Mouse (Mus musculus) cerebellum, adult 2 months (tissue): ENCODE data around the gene Ikzf1. TPM values are rescaled to one million over a fixed set of nuclear protein-coding genes. Genes with fewer than 3 reads are reported as not detected.

Experiments
- DNase-seq, 2 experiments: peaks; one replicate each; pipeline ENCODE4 v3.0.0; 2021
- H3K27ac ChIP-seq: fragments of 200-500 bp; 2 replicates; pipeline ENCODE4 v1.5.1; 2012; ENCODE audit warnings: low read length, control low read depth, inconsistent platforms; ENCODE audit not compliant: insufficient read depth
- H3K27me3 ChIP-seq: fragments of 200-500 bp; 2 replicates; pipeline ENCODE4 v1.6.1; 2012; ENCODE audit warnings: inconsistent platforms, mild to moderate bottlenecking, low read length, moderate library complexity; ENCODE audit not compliant: control insufficient read depth, insufficient read depth
- H3K4me1 ChIP-seq: fragments of 200-500 bp; 2 replicates; pipeline ENCODE4 v1.6.1; 2011; ENCODE audit warnings: low read length; ENCODE audit not compliant: control insufficient read depth, insufficient read depth
- H3K4me3 ChIP-seq: fragments of 200-500 bp; replicated peaks from 2 replicates; pipeline ENCODE3; 2011; ENCODE audit warnings: mild to moderate bottlenecking, low read depth, low read length, control low read depth; ENCODE audit not compliant: insufficient read depth
- CTCF ChIP-seq: fragments of 200-500 bp; IDR thresholded peaks from 2 replicates; pipeline ENCODE4 v1.5.1; 2011; ENCODE audit warnings: low read depth, mild to moderate bottlenecking, control low read depth, low read length, moderate library complexity, borderline replicate concordance; ENCODE audit not compliant: insufficient read depth
- POLR2A ChIP-seq: fragments of 200-500 bp; IDR thresholded peaks from 2 replicates; pipeline ENCODE4 v1.6.1; 2011; ENCODE audit warnings: low read length, control low read depth, borderline replicate concordance; ENCODE audit not compliant: insufficient read depth
- WGBS: fragments of 180-500 bp; shearing (Covaris S2); methylation state at CpG from one replicate; pipeline ENCODE4 v1.1.7; 2018; 5-methylcytosine and 5-hydroxymethylcytosine counted together
- polyA plus RNA-seq: library from polyadenylated mRNA; depleted of rRNA; stranded (reverse); fragments of >200 nt; gene quantifications from 2 replicates; pipeline ENCODE4 v1.2.3, GENCODE M21; 2012

Ikzf1 gene
- polyA plus RNA-seq, 1 experiment = 0.82 TPM

- peak; percentile 50 to 62 for DNase-seq
- Histone ChIP-seq H3K4me1 (no peaks in the 10 kb centered on the region), H3K4me3 (no peak overlapping the region), H3K27me3 (no peaks in the 10 kb centered on the region), H3K27ac (no peak overlapping the region)
- TF ChIP-seq CTCF = peak; percentile 50
- no peak for TF ChIP-seq POLR2A
- 1% methylated on average over 8 of the region's 8 CpGs for WGBS
These were observed 103.7 kb downstream of the Ikzf1 start for GRCm38 (mm10) chr11:11788521-11788974.

- H3K4me1 ChIP-seq = no peaks in the 10 kb centered on the region
- H3K27ac ChIP-seq = no peak overlapping the region
- TF ChIP-seq CTCF = no peak
- TF ChIP-seq POLR2A = no peak
- WGBS = 87% methylated on average over 1 of the region's 1 CpGs
- no peak overlapping the region for H3K4me3 ChIP-seq
- no peak for DNase-seq
- no peaks in the 10 kb centered on the region; the same call in 1 of the 2 replicates for H3K27me3 ChIP-seq
These were observed 109.8 kb downstream of the Ikzf1 start for GRCm38 (mm10) chr11:11794626-11795025.

- 100% methylated on average over 1 of the region's 1 CpGs for WGBS
- Histone ChIP-seq H3K4me3 (no peak overlapping the region), H3K27ac (no peak overlapping the region), H3K4me1 (no peaks in the 10 kb centered on the region), H3K27me3 (no peaks in the 10 kb centered on the region; the same call in 1 of the 2 replicates)
- no peak for DNase-seq
- TF ChIP-seq CTCF (no peak), POLR2A (no peak)
These were observed 113.9 kb downstream of the Ikzf1 start for GRCm38 (mm10) chr11:11798690-11799089.

GRCm38 (mm10) chr11:11800304-11800703, 115.5 kb downstream of the Ikzf1 start:
- no peak for DNase-seq
- no peak for TF ChIP-seq POLR2A
- no peak for TF ChIP-seq CTCF
- 92% methylated on average over 3 of the region's 3 CpGs for WGBS
- no peak overlapping the region for H3K27ac ChIP-seq
- no peak overlapping the region for H3K4me3 ChIP-seq
- H3K27me3 ChIP-seq = no peaks in the 10 kb centered on the region; the same call in 1 of the 2 replicates
- H3K4me1 ChIP-seq = no peaks in the 10 kb centered on the region

- H3K27me3 ChIP-seq = no peaks in the 10 kb centered on the region
- H3K4me1 ChIP-seq = no peaks in the 10 kb centered on the region
- WGBS = 93% methylated on average over 9 of the region's 9 CpGs
- TF ChIP-seq POLR2A (no peak), CTCF (no peak)
- no peak overlapping the region for H3K27ac ChIP-seq
- H3K4me3 ChIP-seq = no peak overlapping the region
- DNase-seq = no peak
These were observed 116.3 kb downstream of the Ikzf1 start for GRCm38 (mm10) chr11:11801067-11801466.

- DNase-seq = no peak
- TF ChIP-seq CTCF = no peak
- TF ChIP-seq POLR2A = no peak
- H3K4me3 ChIP-seq = no peak overlapping the region
- no peaks in the 10 kb centered on the region for H3K4me1 ChIP-seq
- WGBS = 89% methylated on average over 5 of the region's 5 CpGs
- no peaks in the 10 kb centered on the region for H3K27me3 ChIP-seq
- H3K27ac ChIP-seq = no peak overlapping the region
These were observed 119.6 kb downstream of the Ikzf1 start for GRCm38 (mm10) chr11:11804421-11804820.

- Histone ChIP-seq H3K27ac (no peak overlapping the region), H3K4me1 (no peaks in the 10 kb centered on the region), H3K4me3 (no peak overlapping the region), H3K27me3 (no peaks in the 10 kb centered on the region)
- 84% methylated on average over 4 of the region's 4 CpGs for WGBS
- no peak for TF ChIP-seq POLR2A
- no peak for DNase-seq
These were observed 121.1 kb downstream of the Ikzf1 start for GRCm38 (mm10) chr11:11805951-11806350.

GRCm38 (mm10) chr11:11808035-11808819, 123.4 kb downstream of the Ikzf1 start:
- Histone ChIP-seq H3K4me1 (no peaks in the 10 kb centered on the region), H3K27me3 (no peaks in the 10 kb centered on the region), H3K27ac (no peak overlapping the region), H3K4me3 (peak overlapping the region; percentile 95)
- DNase-seq = no peak
- 6% methylated on average over 25 of the region's 25 CpGs for WGBS
- TF ChIP-seq CTCF (no peak), POLR2A (no peak)

- peak; percentile 57; the same call in 1 of the 2 replicates for TF ChIP-seq POLR2A
- TF ChIP-seq CTCF = 0 out of 2 replicates have a peak, but pooled peaks have one; percentile 23
- peak; percentile 94 to 97 for DNase-seq
- peak within 1 kb of the TSS; percentile 95 for H3K4me3 ChIP-seq
- no peaks in the 10 kb centered on the region for H3K27me3 ChIP-seq
- 1% methylated on average over 53 of the region's 53 CpGs for WGBS
- peak within 1 kb of the TSS; percentile 57; the same call in 1 of the 2 replicates for H3K27ac ChIP-seq
- no peaks in the 10 kb centered on the region for H3K4me1 ChIP-seq
These were observed 124.1 kb downstream of the Ikzf1 start, which contains the start of gene Fignl1 for GRCm38 (mm10) chr11:11808820-11809403. Gene Fignl1, minus strand, starts transcription at chr11:11808962.
